Mouse (Mus musculus) CH12.LX (cell line): ENCODE results near the gene Idh3a. TPM values are rescaled to one million over a fixed set of nuclear protein-coding genes. Genes with fewer than 3 reads are reported as not detected.
"Not testable (repeated sequence)": the region's sequence is repeated elsewhere in the genome, so short reads cannot be mapped to it uniquely, and the experiment has no call there.

Experiments used
- DNase-seq: peaks from one replicate; pipeline ENCODE4 v3.0.0-alpha.2; 2013; ENCODE audit errors: extremely low read depth
- H3K27ac ChIP-seq: 2 replicates; pipeline ENCODE4 v1.5.1; 2012; ENCODE audit warnings: low read depth, mild to moderate bottlenecking, control low read depth, moderate library complexity; ENCODE audit not compliant: insufficient read depth
- H3K27me3 ChIP-seq: replicated peaks from 2 replicates; pipeline ENCODE3; 2012; ENCODE audit warnings: inconsistent platforms
- H3K36me3 ChIP-seq, 2 experiments: replicated peaks in 1 of 2; 2 replicates each; pipeline versions ENCODE3 to v1.6.1; 2012; ENCODE audit warnings: inconsistent platforms in 1 of 2, low read length in 1 of 2, mild to moderate bottlenecking in 1 of 2, mixed read lengths in 1 of 2, moderate library complexity in 1 of 2; ENCODE audit not compliant: control insufficient read depth in 1 of 2, insufficient read depth in 1 of 2
- H3K4me1 ChIP-seq, 2 experiments: 2 replicates each; pipeline ENCODE4 v1.6.1; 2012; ENCODE audit warnings: inconsistent platforms in 1 of 2, moderate library complexity in 1 of 2; ENCODE audit not compliant: insufficient read depth in 2 of 2, control insufficient read depth in 1 of 2
- H3K4me2 ChIP-seq: 2 replicates; pipeline ENCODE4 v1.6.1; 2012; ENCODE audit warnings: low read depth, mild to moderate bottlenecking, control low read depth; ENCODE audit not compliant: poor library complexity, insufficient read depth, severe bottlenecking
- H3K4me3 ChIP-seq, 3 experiments: fragments of 150-350 bp in 1 of 3; sonication (generic) in 1 of 3; replicated peaks in 1 of 3; 2 replicates each; pipeline versions ENCODE3 to v1.5.1; 2011 to 2012; ENCODE audit warnings: low read depth in 2 of 3, low read length in 2 of 3, mild to moderate bottlenecking in 2 of 3, moderate library complexity in 2 of 3, control low read depth in 1 of 3, improper control_type of control experiment in 1 of 3, inconsistent platforms in 1 of 3, mixed read lengths in 1 of 3; ENCODE audit not compliant: poor library complexity in 1 of 3
- H3K79me2 ChIP-seq: replicated peaks from 2 replicates; pipeline ENCODE4 v1.6.1; 2012; ENCODE audit warnings: mild to moderate bottlenecking, moderate library complexity; ENCODE audit not compliant: control insufficient read depth, poor library complexity, insufficient read depth, severe bottlenecking; ENCODE audit errors: extremely low read depth
- H3K9ac ChIP-seq: 2 replicates; pipeline ENCODE4 v1.6.1; 2012; ENCODE audit warnings: low read depth, mild to moderate bottlenecking, control low read depth, moderate library complexity; ENCODE audit not compliant: insufficient read depth
- H3K9me3 ChIP-seq: replicated peaks from 2 replicates; pipeline ENCODE3; 2012; ENCODE audit warnings: low read length, inconsistent platforms, mixed read lengths
- BHLHE40 ChIP-seq: IDR thresholded peaks from 2 replicates; pipeline ENCODE4 v1.6.1; 2011; ENCODE audit warnings: mild to moderate bottlenecking, low read depth, low read length, improper control_type of control experiment
- CTCF ChIP-seq, 2 experiments: IDR thresholded peaks in 1 of 2; conservative IDR thresholded peaks in 1 of 2; 2 replicates each; pipeline ENCODE4 v1.5.1; 2011 to 2012; ENCODE audit warnings: low read depth in 2 of 2, low read length in 2 of 2, improper control_type of control experiment in 1 of 2, inconsistent platforms in 1 of 2, mild to moderate bottlenecking in 1 of 2, moderate library complexity in 1 of 2
- ELF1 ChIP-seq: IDR thresholded peaks from 2 replicates; pipeline ENCODE4 v1.6.1; 2014; ENCODE audit warnings: low read depth, mild to moderate bottlenecking, inconsistent platforms, low read length, improper control_type of control experiment
- EP300 ChIP-seq: IDR thresholded peaks from 2 replicates; pipeline ENCODE4 v1.6.1; 2011; ENCODE audit warnings: low read length, improper control_type of control experiment
- ETS1 ChIP-seq: conservative IDR thresholded peaks from 2 replicates; pipeline ENCODE4 v1.6.1; 2012; ENCODE audit warnings: low read depth, mild to moderate bottlenecking, inconsistent platforms, low read length, improper control_type of control experiment, moderate library complexity
- GABPA ChIP-seq: IDR thresholded peaks from 2 replicates; pipeline ENCODE4 v1.6.1; 2012; ENCODE audit warnings: low read depth, low read length, improper control_type of control experiment, inconsistent platforms; ENCODE audit not compliant: insufficient replicate concordance
- JUN ChIP-seq: IDR thresholded peaks from 2 replicates; pipeline ENCODE4 v1.6.1; 2011; ENCODE audit warnings: low read depth, mild to moderate bottlenecking, low read length, improper control_type of control experiment, moderate library complexity; ENCODE audit not compliant: insufficient read depth
- MAFK ChIP-seq: IDR thresholded peaks from 2 replicates; pipeline ENCODE4 v1.6.1; 2011; ENCODE audit warnings: low read length, improper control_type of control experiment; ENCODE audit not compliant: insufficient replicate concordance
- MAZ ChIP-seq: IDR thresholded peaks from 2 replicates; pipeline ENCODE4 v1.6.1; 2012; ENCODE audit warnings: low read depth, mild to moderate bottlenecking, inconsistent platforms, low read length, improper control_type of control experiment, moderate library complexity
- NELFE ChIP-seq: IDR thresholded peaks from 2 replicates; pipeline ENCODE4 v1.6.1; 2011; ENCODE audit warnings: low read depth, low read length, improper control_type of control experiment
- NRF1 ChIP-seq: IDR thresholded peaks from 2 replicates; pipeline ENCODE4 v1.6.1; 2014; ENCODE audit warnings: low read depth, mild to moderate bottlenecking, inconsistent platforms, low read length, improper control_type of control experiment, moderate library complexity
- POLR2AphosphoS2 ChIP-seq: IDR thresholded peaks from 2 replicates; pipeline ENCODE4 v1.6.1; 2011; ENCODE audit warnings: low read depth, low read length, improper control_type of control experiment
- RAD21 ChIP-seq: IDR thresholded peaks from 2 replicates; pipeline ENCODE4 v1.6.1; 2011; ENCODE audit warnings: low read depth, mild to moderate bottlenecking, low read length, improper control_type of control experiment, moderate library complexity
- SIN3A ChIP-seq: IDR thresholded peaks from 2 replicates; pipeline ENCODE4 v1.6.1; 2012; ENCODE audit warnings: low read length, improper control_type of control experiment, inconsistent platforms
- SMC3 ChIP-seq: IDR thresholded peaks from 2 replicates; pipeline ENCODE4 v1.6.1; 2011; ENCODE audit warnings: low read depth, low read length, improper control_type of control experiment
- TBP ChIP-seq: conservative IDR thresholded peaks from 2 replicates; pipeline ENCODE4 v1.6.1; 2011; ENCODE audit warnings: low read depth, low read length, improper control_type of control experiment
- UBTF ChIP-seq: IDR thresholded peaks from 2 replicates; pipeline ENCODE4 v1.6.1; 2012; ENCODE audit warnings: low read depth, mild to moderate bottlenecking, inconsistent platforms, low read length, improper control_type of control experiment, moderate library complexity
- USF1 ChIP-seq: IDR thresholded peaks from 2 replicates; pipeline ENCODE4 v1.6.1; 2014; ENCODE audit warnings: low read depth, mild to moderate bottlenecking, inconsistent platforms, low read length, improper control_type of control experiment
- ZKSCAN1 ChIP-seq: IDR thresholded peaks from 2 replicates; pipeline ENCODE4 v1.6.1; 2012; ENCODE audit warnings: low read depth, inconsistent platforms, low read length, improper control_type of control experiment, borderline replicate concordance
- ZNF384 ChIP-seq: IDR thresholded peaks from 2 replicates; pipeline ENCODE4 v1.6.1; 2012; ENCODE audit warnings: low read depth, low read length, improper control_type of control experiment, inconsistent platforms
- dilution Hi-C: fragments of 300-500 bp; cut with MboI; formaldehyde crosslinking; loops from 2 replicates; pipeline ENCODE4 v1.14.3; 2020; ENCODE audit warnings: low sequenced_read_pairs; ENCODE audit not compliant: extremely low pct_unique_long_range_greater_than_20kb, extremely low pct_ligation_motif_present
- in situ Hi-C: fragments of 300-500 bp; cut with MboI; formaldehyde crosslinking; loops from 3 replicates; pipeline ENCODE4 v1.14.3; 2019; ENCODE audit warnings: low sequenced_read_pairs, low pct_ligation_motif_present, low pct_unique_long_range_greater_than_20kb, mixed read lengths
- polyA plus RNA-seq: library from polyadenylated mRNA; unstranded; fragments of >175 nt; gene quantifications from 2 replicates; pipeline ENCODE4 v1.2.1, GENCODE M21; 2012; ENCODE audit warnings: low read depth; ENCODE audit not compliant: insufficient read length
- total RNA-seq, 2 experiments: library from RNA; depleted of rRNA; stranded (reverse); fragments of 300-350 nt in 1 of 2; fragments of >200 nt in 1 of 2; gene quantifications; 2 replicates each; pipeline ENCODE4 v1.2.3; 2012 to 2014

The Idh3a gene
- total and polyA plus RNA-seq, 3 experiments = 102 to 198 (median 178) TPM

DNA sequence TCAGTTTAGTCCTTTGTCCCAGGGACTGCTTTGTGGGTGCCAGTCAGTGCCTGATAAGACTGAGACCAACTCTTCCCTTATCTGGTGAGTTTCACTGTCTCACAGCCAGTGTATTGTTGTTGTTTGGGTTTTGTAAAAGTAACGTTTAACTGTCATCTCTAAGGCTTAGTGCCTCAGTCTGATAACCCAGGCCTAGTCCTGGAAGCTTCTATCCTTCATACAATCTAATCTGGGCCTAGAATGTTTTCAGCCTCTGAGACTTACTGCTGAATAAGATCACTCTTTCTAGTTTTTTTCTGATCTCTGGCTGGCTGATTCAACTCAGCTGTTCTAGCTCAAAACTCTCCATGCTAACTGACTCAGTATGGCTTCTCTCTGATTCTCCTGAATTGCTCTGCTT, 2.4 kb upstream of the Idh3a start:
- Histone ChIP-seq H3K27me3 (no peaks in the 10 kb centered on the region), H3K27ac (no peak overlapping the region), H3K4me2 (no peak overlapping the region), H3K36me3 (peaks cover 0 to 4% of the 10 kb centered on the region in 2 experiments), H3K9ac (no peak overlapping the region), H3K9me3 (no peaks in the 10 kb centered on the region), H3K4me1 (peaks cover 11 to 22% of the 10 kb centered on the region in 2 experiments), H3K79me2 (peaks cover 21% of the 10 kb centered on the region), H3K4me3 (no peak overlapping the region)
- no peak for DNase-seq
- in situ Hi-C loops = no loop called here
- TF ChIP-seq UBTF = no peak
- no peak for TF ChIP-seq MAFK
- no peak for TF ChIP-seq ETS1
- TF ChIP-seq JUN = no peak
- no peak for TF ChIP-seq ZNF384
- no peak for TF ChIP-seq POLR2AphosphoS2
- TF ChIP-seq ZKSCAN1 = no peak
- TF ChIP-seq RAD21 = no peak
- TF ChIP-seq SMC3 = no peak
- no peak for TF ChIP-seq TBP
- TF ChIP-seq NELFE = no peak
- TF ChIP-seq SIN3A = no peak
- TF ChIP-seq CTCF (conservative IDR thresholded peaks at IDR 0.05 in 1 of 2, IDR thresholded peaks at IDR 0.05 in 1 of 2; ENCODE audit: low read depth in 2 of 2, low read length in 2 of 2) = no peak
- TF ChIP-seq ELF1 = no peak
- no peak for TF ChIP-seq BHLHE40
- TF ChIP-seq USF1 = no peak
- no peak for TF ChIP-seq GABPA
- no peak for TF ChIP-seq NRF1
- TF ChIP-seq EP300 = no peak
- TF ChIP-seq MAZ = no peak
- dilution Hi-C loops = no loop called here

DNA sequence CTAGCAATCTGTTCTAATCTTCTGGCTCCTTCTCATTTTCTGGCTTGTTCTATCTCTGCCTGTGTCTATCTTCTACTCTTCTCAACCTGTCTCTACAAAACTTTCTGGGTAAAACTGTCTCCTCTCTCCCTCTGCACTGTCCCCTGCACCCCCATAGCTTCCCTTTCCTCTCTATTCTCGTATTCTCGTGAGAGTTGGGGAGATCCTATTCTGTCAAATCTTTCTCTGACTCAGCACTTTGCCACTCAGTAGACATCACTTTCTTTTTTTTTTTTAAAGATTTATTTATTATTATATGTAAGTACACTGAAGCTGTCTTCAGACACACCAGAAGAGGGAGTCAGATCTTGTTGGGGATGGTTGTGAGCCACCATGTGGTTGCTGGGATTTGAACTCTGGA, 2.0 kb upstream of the Idh3a start:
- peaks cover 12 to 26% of the 10 kb centered on the region in 2 experiments for H3K4me1 ChIP-seq
- H3K27me3 ChIP-seq, H3K4me2 ChIP-seq, H3K9me3 ChIP-seq, H3K36me3 ChIP-seq, dilution Hi-C loops, H3K27ac ChIP-seq, H3K4me3 ChIP-seq, DNase-seq, in situ Hi-C loops, H3K9ac ChIP-seq: not testable (repeated sequence)
- H3K79me2 ChIP-seq = peaks cover 25% of the 10 kb centered on the region
